Mouse (Mus musculus): ENCODE data around the gene 1700003F12Rik.

1700003F12Rik gene

DNA sequence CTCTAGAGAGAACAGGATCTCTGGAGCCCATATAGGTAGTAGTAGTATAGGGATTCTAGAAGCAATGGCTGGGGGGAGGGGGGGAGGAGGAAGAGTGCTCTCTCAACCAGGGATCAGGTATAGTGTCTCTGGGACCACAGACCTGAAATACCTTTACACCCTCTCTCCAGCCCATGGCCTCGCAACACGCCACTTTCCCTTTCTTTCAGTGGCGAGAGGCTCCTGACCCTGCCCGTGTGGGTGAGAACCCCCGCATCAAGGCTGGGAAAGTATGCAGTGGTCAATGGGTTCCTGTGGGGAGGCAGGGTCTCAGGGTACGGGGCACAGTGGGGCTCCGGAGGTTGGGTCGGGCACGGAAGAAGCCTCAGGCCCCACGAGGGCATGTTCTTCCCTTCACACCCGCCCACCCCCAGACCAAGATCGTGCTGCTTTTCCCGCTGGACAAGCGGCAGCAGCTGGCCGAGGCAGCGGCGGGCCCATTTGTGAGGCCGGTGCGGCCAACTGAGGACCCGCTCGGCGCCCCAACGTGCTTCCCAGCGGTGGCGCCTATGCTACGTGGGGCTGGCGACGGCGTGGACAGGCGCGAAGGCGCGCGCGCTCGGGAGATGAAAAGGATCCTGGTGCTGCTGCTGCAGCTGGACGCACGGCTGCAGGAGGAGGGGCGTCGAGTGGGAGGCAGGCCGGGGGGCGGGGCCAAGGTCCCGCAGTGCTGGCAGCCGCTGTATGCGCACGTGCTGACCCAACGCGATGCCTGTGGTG, 2.4 kb downstream of the 1700003F12Rik start:
- no peak for DNase-seq (ENCODE audit: low spot score in 2 of 2)

DNA sequence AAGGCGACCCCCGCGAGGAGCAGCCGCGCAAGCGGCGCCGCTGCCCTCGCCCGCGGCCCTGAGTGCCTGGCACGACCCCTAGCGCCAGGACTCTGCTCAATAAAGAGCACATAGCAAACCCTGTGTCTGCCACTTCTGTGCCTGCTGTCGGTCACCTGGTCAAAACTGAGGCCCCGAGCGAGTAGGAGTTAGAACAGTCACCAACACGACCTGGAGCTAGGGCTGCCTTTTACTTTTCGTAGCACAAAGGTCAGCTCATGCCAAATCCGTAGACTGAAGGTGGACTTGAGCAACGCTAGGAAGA, 3.0 kb downstream of the 1700003F12Rik start:
- no peak for DNase-seq (ENCODE audit: low spot score in 2 of 2)

DNA sequence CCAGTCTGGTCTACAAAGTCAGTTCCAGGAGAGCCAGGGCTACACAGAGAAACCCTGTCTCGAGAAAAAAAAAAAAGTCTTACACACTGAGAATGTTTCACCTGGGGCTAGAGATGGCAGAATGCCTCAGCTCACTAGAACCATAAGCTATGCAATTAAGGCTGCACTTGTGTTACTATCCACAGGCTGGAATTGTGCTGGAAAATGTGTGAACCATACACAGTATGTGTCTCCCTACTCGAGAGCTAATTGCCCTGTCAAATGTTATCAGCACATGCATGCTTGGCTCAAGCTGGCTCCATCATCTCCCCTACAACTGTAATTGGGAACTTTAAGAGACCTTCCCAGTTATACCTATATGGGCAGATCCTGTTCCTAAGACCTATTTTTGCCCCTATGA, 4.1 kb downstream of the 1700003F12Rik start:
- DNase-seq (ENCODE audit: low spot score in 2 of 2) = no peak

DNA sequence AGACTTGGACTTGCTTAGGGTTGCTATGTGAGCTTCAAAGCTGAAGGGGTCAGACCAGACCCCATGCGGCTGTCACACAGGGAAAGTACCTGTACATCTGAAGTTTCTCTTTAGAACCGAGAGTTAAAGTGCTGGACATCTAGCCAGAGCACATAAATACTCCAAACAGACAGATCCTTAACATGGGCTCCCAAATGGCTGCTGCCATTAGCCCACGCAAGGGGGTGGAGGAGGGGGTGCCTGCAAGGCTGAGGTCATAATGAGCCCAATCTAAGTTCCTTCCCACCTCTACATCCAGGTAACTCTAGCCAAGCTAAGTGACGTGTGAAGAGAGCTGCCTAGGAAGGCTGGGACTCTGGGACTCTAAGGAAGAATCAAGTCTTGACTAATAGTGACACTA, 4.6 kb downstream of the 1700003F12Rik start, which contains the start of gene Actl10:
Gene Actl10, plus strand, starts transcription at position 301 of the 400 bp plus-strand sequence.
- DNase-seq (ENCODE audit: low spot score in 2 of 2) = no peak

DNA sequence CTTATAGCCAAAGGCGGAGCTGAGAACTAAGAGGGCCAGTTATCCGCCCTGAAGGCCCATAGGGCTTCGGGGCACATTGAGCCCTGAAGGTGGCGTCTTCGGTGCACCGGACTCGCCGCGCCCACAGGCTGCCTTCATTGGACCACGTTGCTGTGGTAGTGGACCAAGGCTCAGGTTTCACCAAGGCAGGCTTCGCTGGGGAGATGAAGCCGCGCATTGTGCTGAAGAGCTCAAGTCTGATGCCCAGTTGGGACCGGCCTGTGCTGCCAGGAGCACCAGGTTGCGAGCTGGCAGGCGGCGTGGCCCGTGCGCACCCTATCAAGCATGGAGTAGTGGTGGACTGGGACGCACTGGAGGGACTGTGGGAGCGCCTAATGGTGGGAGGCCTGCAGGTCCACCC, 5.0 kb downstream of the 1700003F12Rik start:
- no peak for DNase-seq (ENCODE audit: low spot score in 2 of 2)

DNA sequence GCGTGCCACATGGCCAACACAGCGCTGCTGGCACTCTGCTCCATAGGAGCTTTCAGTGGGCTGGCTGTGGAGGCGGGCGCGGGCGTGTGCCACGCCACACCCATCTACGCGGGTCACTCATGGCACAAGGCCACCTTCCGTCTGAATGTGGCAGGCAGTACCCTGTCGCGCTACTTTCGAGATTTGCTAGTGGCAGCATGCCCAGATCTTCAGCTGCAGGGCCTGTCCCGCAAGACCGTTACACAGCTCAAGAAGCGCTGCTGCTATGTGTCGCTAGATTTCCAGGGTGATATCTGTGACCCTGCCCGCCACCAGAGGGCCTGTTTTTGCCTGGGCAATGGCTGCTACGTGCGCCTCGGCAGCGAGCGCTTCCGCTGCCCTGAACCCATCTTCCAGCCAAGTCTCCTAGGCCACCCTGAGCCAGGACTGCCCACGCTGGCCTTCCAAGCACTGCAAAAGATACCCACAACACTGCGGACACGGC, 5.6 kb downstream of the 1700003F12Rik start:
- peak in 1 of 2 experiments; percentile 57 for DNase-seq (ENCODE audit: low spot score in 2 of 2)

DNA sequence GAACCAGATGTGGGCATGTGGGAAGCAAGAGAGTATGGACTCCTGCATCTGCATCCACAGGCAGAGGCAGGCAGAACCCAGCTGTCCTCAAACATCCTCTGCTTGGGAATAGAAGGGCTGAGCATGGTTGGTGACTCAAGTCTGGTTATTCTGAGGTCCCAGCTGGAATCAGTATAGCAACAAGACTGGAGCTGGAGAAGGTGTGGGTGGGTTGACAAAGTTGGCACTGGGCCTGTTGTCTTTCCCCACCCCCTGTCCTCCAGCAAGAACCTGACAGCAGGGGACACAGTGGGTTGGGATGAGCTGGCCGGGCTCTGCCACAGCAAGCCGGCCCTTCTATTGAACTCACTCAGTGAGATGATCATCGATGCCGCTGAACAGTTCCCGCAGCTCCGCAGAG, 8.3 kb downstream of the 1700003F12Rik start:
- DNase-seq (ENCODE audit: low spot score in 2 of 2) = no peak

DNA sequence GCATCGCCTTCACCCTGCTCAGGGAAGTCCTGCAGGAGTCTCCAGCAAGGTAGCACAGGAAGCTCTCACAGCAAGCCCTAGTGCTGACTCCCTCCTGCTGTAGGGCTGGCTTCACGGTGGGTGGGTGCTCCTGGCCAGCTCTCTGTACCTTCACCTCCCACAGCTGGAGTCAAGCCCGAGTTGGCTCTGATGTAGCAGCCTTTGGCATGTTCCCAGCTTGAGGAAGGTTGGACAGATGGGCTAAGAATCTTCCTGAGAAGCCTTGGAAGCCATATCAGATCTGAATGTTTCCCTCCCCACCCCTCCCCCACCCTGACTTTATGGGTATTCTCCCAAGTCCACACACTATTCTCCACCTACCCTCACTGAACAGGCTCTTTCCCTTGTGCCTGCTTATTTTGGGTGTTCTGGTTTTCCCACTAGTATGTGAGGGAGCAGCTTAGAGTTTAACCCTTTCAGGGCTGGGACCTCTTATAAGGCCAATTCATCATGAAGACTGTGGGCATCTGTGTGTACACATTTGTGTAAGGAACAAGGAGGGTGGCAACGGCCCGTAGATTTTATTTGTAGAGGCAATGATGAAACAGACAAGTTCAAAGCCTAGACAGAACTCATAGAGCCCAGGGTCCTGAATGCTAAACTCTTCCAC, 10.4 kb downstream of the 1700003F12Rik start:
- no peak for DNase-seq (ENCODE audit: low spot score in 2 of 2)

DNA sequence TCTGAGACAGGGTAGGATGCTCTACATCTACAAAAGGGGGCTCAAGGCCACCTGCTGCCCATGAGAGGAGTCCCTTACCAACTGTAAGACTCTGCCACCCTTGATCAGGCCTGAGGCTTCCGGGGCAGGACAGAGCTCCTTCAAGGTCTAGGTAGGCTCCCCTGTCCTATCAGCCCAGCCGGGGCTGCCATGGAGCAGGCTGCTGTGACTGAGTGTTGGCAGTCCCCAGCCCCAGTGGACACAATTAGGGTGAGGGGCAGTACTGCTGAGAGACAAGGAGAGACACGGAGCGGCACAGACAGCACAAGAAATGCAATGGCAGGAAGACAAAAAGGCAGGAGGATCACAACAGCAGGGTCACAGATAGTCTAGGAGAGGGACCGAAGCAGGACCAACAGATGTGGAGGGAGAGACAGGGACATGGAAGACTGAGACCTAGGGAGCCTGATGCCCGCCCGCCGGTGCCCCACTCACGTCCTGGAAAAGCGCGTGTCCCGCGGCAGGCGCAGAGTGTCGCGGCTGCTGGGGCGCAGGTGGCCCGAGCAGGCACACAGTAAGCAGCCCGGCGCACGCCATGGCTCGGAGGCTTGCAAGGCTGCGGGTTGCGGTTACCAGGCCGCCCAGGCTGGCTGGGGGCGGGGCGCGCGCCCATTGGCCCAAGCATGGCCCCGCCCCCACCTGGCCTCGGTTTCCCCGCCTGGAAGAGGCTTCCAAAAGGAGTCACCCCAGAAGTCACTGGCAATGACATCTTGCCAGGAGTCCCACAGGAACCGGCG, 11.6 kb downstream of the 1700003F12Rik start, which contains the start of gene Necab3:
Gene Necab3, minus strand, starts transcription at position 627 of the 776 bp plus-strand sequence.
- no peak for DNase-seq (ENCODE audit: low spot score in 2 of 2)

DNA sequence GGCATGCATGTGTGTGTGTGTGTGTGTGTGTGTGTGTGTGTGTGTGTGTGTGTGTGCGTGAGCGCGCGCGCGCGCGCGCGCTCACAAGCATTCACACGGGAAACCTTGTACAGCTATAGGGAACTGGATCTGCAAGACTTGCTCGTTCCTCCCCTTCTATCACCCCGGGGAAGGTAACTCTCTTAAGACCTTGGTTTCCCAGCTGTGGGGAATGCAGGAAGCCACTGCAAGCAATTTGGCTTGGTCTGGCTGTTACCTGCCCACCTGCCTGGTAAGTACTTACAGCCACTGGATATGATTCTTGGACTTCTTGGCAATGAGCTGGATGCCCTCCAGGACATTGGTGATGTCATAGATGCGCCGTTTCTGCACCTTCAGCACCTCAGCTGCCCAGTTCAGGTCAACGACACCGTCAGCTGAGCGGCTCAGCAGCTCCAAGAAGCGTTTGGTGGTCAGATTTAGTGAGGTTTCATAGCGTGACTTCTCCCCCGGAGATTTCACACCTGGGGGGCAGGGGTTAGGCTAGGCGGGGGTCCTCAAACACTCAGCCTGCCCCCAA, 16.8 kb downstream of the 1700003F12Rik start:
- DNase-seq (ENCODE audit: low spot score in 2 of 2) = no peak

DNA sequence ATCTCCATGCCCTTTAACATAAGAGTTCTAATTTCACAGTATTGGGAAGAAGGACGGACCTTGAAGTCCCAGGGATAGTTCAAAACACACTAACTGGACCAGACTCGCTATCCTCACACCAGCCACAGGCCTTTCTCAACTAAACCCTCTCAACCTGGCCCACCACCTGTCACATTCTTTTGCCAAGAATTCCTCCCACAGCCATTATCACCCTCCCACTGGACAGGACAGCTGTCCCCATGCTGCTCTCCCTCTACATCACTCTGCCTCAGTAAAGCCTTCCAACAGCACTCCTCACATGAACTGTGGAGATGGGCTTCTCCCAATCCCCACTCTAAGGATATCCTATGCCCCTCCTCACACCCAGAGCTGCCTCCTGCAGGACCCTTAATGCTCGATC, 18.7 kb downstream of the 1700003F12Rik start:
- DNase-seq (ENCODE audit: low spot score in 2 of 2) = no peak

DNA sequence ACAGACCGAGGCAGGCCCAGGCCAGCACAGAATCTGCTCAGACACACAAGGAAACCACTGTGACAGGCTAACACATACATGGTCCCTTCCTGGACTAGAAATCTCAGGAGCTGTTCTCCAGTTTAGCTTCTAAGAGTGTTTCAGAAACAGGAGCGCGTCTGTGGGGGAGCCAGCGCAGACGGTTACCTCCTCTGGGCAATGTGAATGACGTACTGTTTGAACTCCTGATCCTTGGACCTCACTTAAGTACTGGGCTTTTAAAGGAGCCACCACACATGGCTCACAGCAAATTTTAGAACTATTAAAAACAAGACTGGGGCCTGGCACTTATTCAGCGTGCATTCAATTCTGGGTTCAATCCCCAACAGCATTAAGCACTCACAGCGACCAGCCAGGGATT, 19.8 kb downstream of the 1700003F12Rik start:
- DNase-seq (ENCODE audit: low spot score in 2 of 2) = no peak

DNA sequence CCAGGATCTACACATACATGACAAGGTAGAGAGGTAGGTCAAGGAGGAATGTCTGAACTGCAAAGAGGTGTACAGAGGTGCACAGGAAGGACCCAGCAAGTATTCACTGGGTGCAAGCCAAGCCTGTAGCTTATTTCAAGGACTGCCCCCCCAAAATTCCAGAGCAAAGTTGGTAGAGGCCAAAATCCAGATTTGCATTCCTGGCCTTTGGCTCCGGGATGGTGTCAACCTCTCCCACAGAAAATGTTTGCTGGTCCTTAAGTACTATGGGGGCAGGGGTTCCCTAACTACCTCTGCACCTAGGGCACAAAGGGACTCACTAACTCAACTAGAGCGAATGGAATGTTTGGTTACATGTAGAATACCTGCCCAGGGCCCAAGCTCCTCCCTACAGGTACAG, 20.9 kb downstream of the 1700003F12Rik start:
- no peak for DNase-seq (ENCODE audit: low spot score in 2 of 2)

DNA sequence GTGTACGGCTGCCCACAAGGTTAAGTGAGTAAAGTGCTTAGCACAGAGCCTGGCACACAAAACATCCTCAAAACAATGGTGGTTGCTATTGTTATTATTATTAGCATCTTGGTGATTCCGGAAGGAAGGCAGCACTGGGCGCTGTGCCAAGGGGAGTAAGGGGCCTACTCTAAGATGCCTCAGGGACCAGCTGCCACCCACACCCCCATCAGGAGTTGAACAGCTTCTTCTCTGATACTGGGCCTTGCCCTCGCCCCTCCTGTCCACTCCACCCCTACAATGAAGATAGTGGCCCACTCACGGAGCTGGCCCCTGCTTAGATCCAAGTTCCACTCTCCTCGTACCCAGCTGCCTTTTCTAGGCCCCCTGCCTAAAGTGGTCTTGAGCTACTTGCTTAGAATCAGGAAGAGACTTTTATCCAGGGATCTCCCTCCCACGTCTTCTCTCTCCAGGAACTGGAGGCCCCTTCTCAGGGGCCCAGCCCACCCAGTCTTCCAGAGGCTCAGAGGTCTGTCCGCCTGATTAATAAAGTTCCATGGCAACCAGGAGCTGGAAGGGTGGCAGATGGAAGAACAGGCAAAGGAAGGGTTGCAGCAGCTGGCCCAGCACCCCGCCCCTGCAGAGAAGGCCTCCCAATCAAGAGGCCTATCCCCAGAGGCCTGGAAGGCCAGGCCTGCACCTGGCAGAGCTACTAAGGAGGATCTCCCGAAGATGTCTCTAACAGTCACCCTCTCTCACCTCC, 21.6 kb downstream of the 1700003F12Rik start:
- no peak for DNase-seq (ENCODE audit: low spot score in 2 of 2)

DNA sequence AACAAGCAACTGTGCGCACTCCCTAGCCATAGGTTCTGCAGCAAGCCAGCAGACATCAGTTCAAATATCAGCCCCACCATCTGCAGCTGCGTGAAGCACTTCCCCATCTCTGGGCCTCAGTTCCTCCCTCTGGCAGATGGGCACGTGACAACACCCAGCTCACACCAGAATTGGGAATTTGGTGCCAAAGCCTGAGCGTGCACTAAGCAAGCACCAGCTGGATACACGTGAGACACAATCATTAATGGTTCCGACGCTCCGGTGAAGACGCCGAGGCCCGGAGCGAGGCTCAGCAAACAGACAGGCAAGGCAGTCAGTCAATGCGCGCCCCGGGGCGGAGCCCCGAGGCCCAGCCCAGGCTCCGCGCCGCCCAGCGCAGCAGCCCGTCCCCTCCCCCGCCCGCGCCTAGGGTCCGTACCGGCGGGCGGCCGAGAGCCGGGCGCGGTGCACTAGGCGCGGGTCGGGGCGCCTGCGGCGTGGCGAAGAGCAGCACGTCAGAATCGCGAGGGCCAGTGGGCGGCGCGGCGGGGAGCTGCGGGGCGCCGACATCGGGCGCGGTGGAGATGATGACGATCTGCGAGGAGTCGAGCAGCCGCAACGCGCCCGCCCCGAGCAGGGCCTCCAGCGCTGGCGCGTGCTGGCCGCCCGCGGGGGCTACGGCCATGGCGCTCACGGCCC, 22.3 kb downstream of the 1700003F12Rik start:
- DNase-seq (ENCODE audit: low spot score in 2 of 2) = no peak

DNA sequence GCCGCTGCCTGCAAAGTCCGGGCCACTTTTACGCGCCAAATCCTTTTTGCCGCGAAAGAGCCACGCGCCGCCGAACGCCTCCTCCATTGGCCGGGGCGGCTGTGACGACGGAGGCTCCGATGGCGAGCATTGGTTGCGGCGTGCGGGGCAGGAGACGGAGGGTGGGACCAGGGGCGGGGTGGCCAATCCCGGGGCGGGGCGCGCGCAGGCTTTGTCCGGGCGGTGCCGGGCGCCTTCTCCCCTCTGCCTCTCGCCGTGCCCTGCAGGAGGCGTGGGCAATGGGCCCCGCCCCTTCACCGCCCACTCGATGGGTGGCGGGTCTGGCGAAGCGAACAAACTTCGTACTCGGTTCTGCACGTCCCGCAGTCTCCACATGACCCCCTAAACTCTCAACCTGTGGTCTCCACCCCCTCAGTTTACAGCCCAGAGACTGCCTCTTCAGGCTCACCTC, 23.0 kb downstream of the 1700003F12Rik start, which contains the start of gene E2f1:
Gene E2f1, minus strand, starts transcription at position 57 of the 451 bp plus-strand sequence.
- peak; percentile 71 to 84 for DNase-seq (ENCODE audit: low spot score in 2 of 2)

DNA sequence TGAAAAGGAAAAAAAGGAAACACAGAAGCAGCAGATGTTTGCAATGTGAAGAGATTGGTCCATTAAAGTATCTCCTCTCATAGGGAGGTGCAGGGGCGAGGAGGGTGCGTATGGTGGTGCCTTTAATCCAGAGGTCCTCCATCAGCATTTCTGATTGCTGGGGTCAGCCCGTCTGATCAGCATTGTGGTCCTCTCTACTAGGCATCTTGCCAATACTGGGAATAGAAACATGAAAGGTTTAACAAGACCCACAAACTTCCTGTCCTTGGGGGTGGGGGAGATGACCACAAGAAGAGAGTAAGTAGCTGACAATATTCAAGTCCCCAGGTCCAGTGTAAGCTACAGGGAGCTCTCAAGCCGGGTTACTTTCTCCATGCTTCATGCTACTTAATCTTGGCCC, 23.8 kb downstream of the 1700003F12Rik start:
- no peak for DNase-seq (ENCODE audit: low spot score in 2 of 2)

DNA sequence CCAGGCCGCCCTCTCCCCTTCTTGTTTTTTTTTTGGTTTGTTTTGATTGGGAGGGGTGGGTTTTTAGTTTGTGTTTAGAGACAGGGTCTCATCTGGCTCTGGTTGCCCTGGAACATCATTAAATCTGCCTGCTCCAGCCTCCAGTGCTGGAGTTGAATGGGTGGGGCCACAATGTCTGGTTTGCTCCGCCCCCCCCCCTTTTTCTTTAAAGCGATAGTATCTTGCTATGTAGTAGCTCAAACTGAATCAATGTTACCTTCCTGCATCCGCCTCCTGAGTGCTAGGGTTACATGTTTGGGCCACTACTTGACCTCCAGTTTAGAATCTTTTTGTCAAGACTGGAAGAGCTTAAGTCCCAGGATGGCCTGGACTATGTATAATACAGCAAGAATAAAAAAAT, 24.4 kb downstream of the 1700003F12Rik start:
- no peak for DNase-seq (ENCODE audit: low spot score in 2 of 2)

DNA sequence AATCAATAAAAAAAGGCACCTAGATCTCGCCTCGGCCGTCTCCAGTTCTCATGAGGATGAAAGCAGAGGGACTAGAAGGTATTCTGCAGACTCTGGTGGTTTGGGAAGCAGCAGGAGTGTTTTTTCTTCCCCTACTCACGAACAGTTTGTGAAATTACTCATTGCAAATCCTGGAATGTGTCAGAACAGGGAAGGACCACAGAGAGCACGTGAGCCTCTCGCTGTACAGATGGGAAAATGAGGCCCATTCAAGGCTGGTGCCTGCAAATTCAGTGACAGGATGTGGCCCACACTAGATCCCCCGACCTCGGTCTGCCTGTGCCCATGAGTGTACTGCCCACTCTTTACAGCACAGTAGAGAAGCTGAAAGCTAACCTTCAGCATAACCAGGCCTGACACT, 25.1 kb downstream of the 1700003F12Rik start:
- no peak for DNase-seq (ENCODE audit: low spot score in 2 of 2)

DNA sequence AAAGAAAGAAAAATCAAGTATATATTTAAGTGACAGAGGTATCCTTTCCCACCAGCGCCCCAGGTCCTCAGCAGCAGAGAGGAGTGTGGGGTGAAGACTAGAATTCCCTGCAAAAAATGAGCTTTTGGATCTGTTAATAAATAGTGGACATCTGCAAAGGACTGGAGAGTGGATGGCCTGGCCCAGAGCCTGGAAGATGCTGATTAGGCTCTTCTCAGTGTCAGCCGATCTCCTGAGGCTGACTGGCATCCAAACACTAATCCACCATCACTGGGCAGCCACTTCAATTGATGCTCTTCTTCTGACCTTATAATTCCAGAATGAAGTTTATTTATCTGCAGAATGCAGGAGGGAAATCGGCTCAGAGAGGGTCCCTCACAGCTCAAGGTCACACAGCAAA, 26.1 kb downstream of the 1700003F12Rik start:
- DNase-seq (ENCODE audit: low spot score in 2 of 2) = no peak

DNA sequence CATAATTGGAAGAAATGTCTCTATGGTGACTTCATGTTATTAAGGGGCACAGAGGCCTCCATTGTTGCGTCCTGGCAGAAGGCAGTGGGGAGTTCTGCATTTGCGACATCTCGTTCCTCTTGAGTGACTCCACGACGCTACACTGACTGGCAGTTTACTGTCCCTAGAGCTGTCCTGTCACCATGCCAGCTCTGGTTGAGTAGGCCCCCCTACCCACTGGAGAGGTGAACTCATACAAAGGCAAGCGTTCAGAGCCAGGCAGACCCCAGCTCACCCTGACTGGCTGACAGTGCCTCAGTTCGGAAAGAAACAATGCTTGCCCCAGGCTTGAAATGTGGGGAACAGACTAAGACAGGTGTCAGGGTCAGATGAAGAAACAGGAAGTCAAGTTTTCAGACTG, 27.4 kb downstream of the 1700003F12Rik start:
- no peak for DNase-seq (ENCODE audit: low spot score in 2 of 2)

All from frontal cortex, postnatal 25 days (tissue).